Mouse (Mus musculus): ENCODE data around the gene Tmem115. TPM values are rescaled to one million over a fixed set of nuclear protein-coding genes. Genes with fewer than 3 reads are reported as not detected.

Tmem115 gene
- polyA plus RNA-seq, 1 experiment from 2014 or later: 15.7 TPM

GRCm38 (mm10) chr9:107542352-107542686 is 8.6 kb downstream of the Tmem115 start:
- no peaks in the 10 kb centered on the region for H3K9me3 ChIP-seq (ENCODE audit: low read length)
- peak overlapping the region; percentile 96 for H3K4me2 ChIP-seq (ENCODE audit: low read depth, low read length)
- ATAC-seq: peak; percentile 14
- peak overlapping the region; percentile 80 for H3K4me3 ChIP-seq (ENCODE audit: low read depth, low read length)
- under 1% methylated on average over 11 of the region's 11 CpGs for WGBS (ENCODE audit: insufficient replicate concordance)
- H3K36me3 ChIP-seq (replicated peaks; ENCODE audit: insufficient read depth, low read length): peaks cover 30% of the 10 kb centered on the region
- no peaks in the 10 kb centered on the region for H3K27me3 ChIP-seq (ENCODE audit: insufficient read depth, low read length)
- TF ChIP-seq EP300 (IDR thresholded peaks at IDR 0.05; ENCODE audit: low read depth) (no peak), CTCF (IDR thresholded peaks at IDR 0.05; ENCODE audit: low read depth) (no peak)
- H3K27ac ChIP-seq (ENCODE audit: low read depth): peak overlapping the region; percentile 68
- H3K4me1 ChIP-seq (ENCODE audit: insufficient read depth): peaks cover 25% of the 10 kb centered on the region
- peak overlapping the region; percentile 64 for H3K9ac ChIP-seq (replicated peaks)
- no peak for DNase-seq

GRCm38 (mm10) chr9:107542721-107543120 is 9.0 kb downstream of the Tmem115 start:
- H3K9me3 ChIP-seq (ENCODE audit: low read length): no peaks in the 10 kb centered on the region
- H3K9ac ChIP-seq (replicated peaks): peak overlapping the region; percentile 64
- H3K36me3 ChIP-seq (replicated peaks; ENCODE audit: insufficient read depth, low read length): peaks cover 27% of the 10 kb centered on the region
- H3K27me3 ChIP-seq (ENCODE audit: insufficient read depth, low read length): no peaks in the 10 kb centered on the region
- WGBS (ENCODE audit: insufficient replicate concordance): 49% methylated on average over 8 of the region's 8 CpGs
- peak overlapping the region; percentile 96 for H3K4me2 ChIP-seq (ENCODE audit: low read depth, low read length)
- TF ChIP-seq CTCF (IDR thresholded peaks at IDR 0.05; ENCODE audit: low read depth) (no peak), EP300 (IDR thresholded peaks at IDR 0.05; ENCODE audit: low read depth) (no peak)
- no peak overlapping the region for H3K27ac ChIP-seq (ENCODE audit: low read depth)
- DNase-seq: no peak
- peaks cover 27% of the 10 kb centered on the region for H3K4me1 ChIP-seq (ENCODE audit: insufficient read depth)
- peak overlapping the region; percentile 80 for H3K4me3 ChIP-seq (ENCODE audit: low read depth, low read length)
- ATAC-seq: no peak

GRCm38 (mm10) chr9:107543299-107543698 is 9.6 kb downstream of the Tmem115 start:
- no peaks in the 10 kb centered on the region for H3K27me3 ChIP-seq (ENCODE audit: insufficient read depth, low read length)
- no peak overlapping the region for H3K27ac ChIP-seq (ENCODE audit: low read depth)
- no peak for ATAC-seq
- peaks cover 21% of the 10 kb centered on the region for H3K36me3 ChIP-seq (replicated peaks; ENCODE audit: insufficient read depth, low read length)
- H3K9ac ChIP-seq (replicated peaks): no peak overlapping the region
- H3K4me1 ChIP-seq (ENCODE audit: insufficient read depth): peaks cover 27% of the 10 kb centered on the region
- H3K9me3 ChIP-seq (ENCODE audit: low read length): no peaks in the 10 kb centered on the region
- TF ChIP-seq EP300 (IDR thresholded peaks at IDR 0.05; ENCODE audit: low read depth): no peak
- H3K4me2 ChIP-seq (ENCODE audit: low read depth, low read length): no peak overlapping the region
- no peak overlapping the region for H3K4me3 ChIP-seq (ENCODE audit: low read depth, low read length)
- WGBS (ENCODE audit: insufficient replicate concordance): 83% methylated on average over 11 of the region's 11 CpGs
- no peak for DNase-seq

GRCm38 (mm10) chr9:107544196-107544700 is 10.5 kb downstream of the Tmem115 start:
- 95% methylated on average over 17 of the region's 17 CpGs for WGBS (ENCODE audit: insufficient replicate concordance)
- Histone ChIP-seq H3K27ac (ENCODE audit: low read depth) (no peak overlapping the region), H3K9me3 (ENCODE audit: low read length) (no peaks in the 10 kb centered on the region), H3K4me2 (ENCODE audit: low read depth, low read length) (no peak overlapping the region), H3K4me1 (ENCODE audit: insufficient read depth) (peaks cover 27% of the 10 kb centered on the region), H3K9ac (replicated peaks) (no peak overlapping the region), H3K36me3 (replicated peaks; ENCODE audit: insufficient read depth, low read length) (peaks cover 12% of the 10 kb centered on the region; the same call in 1 of the 2 replicates), H3K4me3 (ENCODE audit: low read depth, low read length) (no peak overlapping the region), H3K27me3 (ENCODE audit: insufficient read depth, low read length) (no peaks in the 10 kb centered on the region)
- ATAC-seq (no peak), DNase-seq (no peak)
- no peak for TF ChIP-seq EP300 (IDR thresholded peaks at IDR 0.05; ENCODE audit: low read depth)
- TF ChIP-seq CTCF (IDR thresholded peaks at IDR 0.05; ENCODE audit: low read depth): no peak

- H3K9me3 ChIP-seq (ENCODE audit: low read length): no peaks in the 10 kb centered on the region
- H3K27me3 ChIP-seq (ENCODE audit: insufficient read depth, low read length): no peaks in the 10 kb centered on the region
- no peak for ATAC-seq
- H3K27ac ChIP-seq (ENCODE audit: low read depth): no peak overlapping the region
- TF ChIP-seq CTCF (IDR thresholded peaks at IDR 0.05; ENCODE audit: low read depth): no peak
- TF ChIP-seq EP300 (IDR thresholded peaks at IDR 0.05; ENCODE audit: low read depth): no peak
- no peak overlapping the region for H3K4me2 ChIP-seq (ENCODE audit: low read depth, low read length)
- H3K36me3 ChIP-seq (replicated peaks; ENCODE audit: insufficient read depth, low read length): peaks cover 8% of the 10 kb centered on the region; the same call in 1 of the 2 replicates
- WGBS (ENCODE audit: insufficient replicate concordance): 90% methylated on average over 12 of the region's 12 CpGs
- no peak overlapping the region for H3K4me3 ChIP-seq (ENCODE audit: low read depth, low read length)
- H3K4me1 ChIP-seq (ENCODE audit: insufficient read depth): peaks cover 29% of the 10 kb centered on the region
- H3K9ac ChIP-seq (replicated peaks): no peak overlapping the region
- DNase-seq: no peak
Observed at GRCm38 (mm10) chr9:107544729-107545128, 11.0 kb downstream of the Tmem115 start.

- H3K4me2 ChIP-seq (ENCODE audit: low read depth, low read length): no peak overlapping the region
- DNase-seq (no peak), ATAC-seq (no peak)
- peaks cover 3% of the 10 kb centered on the region; the same call in 1 of the 2 replicates for H3K36me3 ChIP-seq (replicated peaks; ENCODE audit: insufficient read depth, low read length)
- no peaks in the 10 kb centered on the region for H3K9me3 ChIP-seq (ENCODE audit: low read length)
- no peak overlapping the region for H3K9ac ChIP-seq (replicated peaks)
- H3K4me3 ChIP-seq (ENCODE audit: low read depth, low read length): no peak overlapping the region
- TF ChIP-seq EP300 (IDR thresholded peaks at IDR 0.05; ENCODE audit: low read depth): no peak
- TF ChIP-seq CTCF (IDR thresholded peaks at IDR 0.05; ENCODE audit: low read depth): no peak
- 0 out of 2 replicates have a peak, but pooled peaks cover 2% of the 10 kb centered on the region for H3K27me3 ChIP-seq (ENCODE audit: insufficient read depth, low read length)
- WGBS (ENCODE audit: insufficient replicate concordance): 78% methylated on average over 10 of the region's 10 CpGs
- H3K4me1 ChIP-seq (ENCODE audit: insufficient read depth): peaks cover 33% of the 10 kb centered on the region
- H3K27ac ChIP-seq (ENCODE audit: low read depth): no peak overlapping the region
Observed at GRCm38 (mm10) chr9:107545199-107545598, 11.5 kb downstream of the Tmem115 start.
